Mouse (Mus musculus): ENCODE results near the gene Phb. TPM values are rescaled to one million over a fixed set of nuclear protein-coding genes. Genes with fewer than 3 reads are reported as not detected.
"Not testable (repeated sequence)": the region's sequence is repeated elsewhere in the genome, so short reads cannot be mapped to it uniquely, and the experiment has no call there.

Phb gene
- polyA plus RNA-seq, 1 experiment from 2014 or later, result 175 TPM

GRCm38 (mm10) chr11:95667177-95667576 is 420 bp downstream of the Phb start:
- peak overlapping the region; percentile 78 for H3K9ac ChIP-seq
- peaks cover 31% of the 10 kb centered on the region for H3K36me3 ChIP-seq
- H3K4me3 ChIP-seq, result peak overlapping the region; percentile 68
- WGBS, result 2% methylated on average over 11 of the region's 11 CpGs
- ATAC-seq (ENCODE audit: low FRiP score), result no peak
- H3K4me1 ChIP-seq (replicated peaks), result peaks cover 14% of the 10 kb centered on the region
- no peaks in the 10 kb centered on the region for H3K9me3 ChIP-seq
- H3K27me3 ChIP-seq, result no peaks in the 10 kb centered on the region
- H3K4me2 ChIP-seq, result peak overlapping the region; percentile 92
- 0 out of 2 replicates have a peak overlapping the region, but pooled peaks have one; percentile 19 for H3K27ac ChIP-seq

GRCm38 (mm10) chr11:95668086-95668485 is 1.3 kb downstream of the Phb start:
- H3K27me3 ChIP-seq; H3K9me3 ChIP-seq; ATAC-seq (ENCODE audit: low FRiP score); H3K4me3 ChIP-seq; H3K9ac ChIP-seq; H3K27ac ChIP-seq: not testable (repeated sequence)
- Histone ChIP-seq H3K4me1 (replicated peaks) (peaks cover 14% of the 10 kb centered on the region), H3K36me3 (peaks cover 37% of the 10 kb centered on the region), H3K4me2 (peak overlapping the region; percentile 92; the same call in 1 of the 2 replicates)
- WGBS, result 90% methylated on average over 7 of the region's 7 CpGs

DNA sequence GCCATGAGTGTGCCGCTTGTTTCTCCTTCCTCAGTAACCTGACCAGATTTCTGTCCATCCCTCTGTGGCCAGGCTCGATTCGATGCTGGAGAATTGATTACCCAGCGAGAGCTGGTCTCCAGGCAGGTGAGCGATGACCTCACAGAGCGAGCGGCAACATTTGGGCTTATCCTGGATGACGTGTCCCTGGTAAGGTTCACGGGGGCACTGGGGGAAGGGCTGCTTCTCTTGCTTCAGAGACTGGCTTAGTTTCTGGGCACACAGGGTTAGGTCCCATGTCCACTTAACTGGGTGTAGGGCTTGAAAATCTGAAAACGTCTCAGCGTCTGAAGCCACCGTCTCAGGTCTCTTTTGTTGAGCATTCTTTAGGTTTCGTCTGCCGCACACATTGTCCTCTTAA is 8.7 kb downstream of the Phb start:
- no peak overlapping the region for H3K4me3 ChIP-seq
- 91% methylated on average over 14 of the region's 14 CpGs for WGBS
- no peaks in the 10 kb centered on the region for H3K9me3 ChIP-seq
- H3K27ac ChIP-seq, result no peak overlapping the region
- no peak overlapping the region for H3K4me2 ChIP-seq
- no peaks in the 10 kb centered on the region for H3K27me3 ChIP-seq
- H3K36me3 ChIP-seq, result peaks cover 86% of the 10 kb centered on the region
- H3K9ac ChIP-seq, result no peak overlapping the region
- H3K4me1 ChIP-seq (replicated peaks), result peaks cover 12% of the 10 kb centered on the region
- no peak for ATAC-seq (ENCODE audit: low FRiP score)

DNA sequence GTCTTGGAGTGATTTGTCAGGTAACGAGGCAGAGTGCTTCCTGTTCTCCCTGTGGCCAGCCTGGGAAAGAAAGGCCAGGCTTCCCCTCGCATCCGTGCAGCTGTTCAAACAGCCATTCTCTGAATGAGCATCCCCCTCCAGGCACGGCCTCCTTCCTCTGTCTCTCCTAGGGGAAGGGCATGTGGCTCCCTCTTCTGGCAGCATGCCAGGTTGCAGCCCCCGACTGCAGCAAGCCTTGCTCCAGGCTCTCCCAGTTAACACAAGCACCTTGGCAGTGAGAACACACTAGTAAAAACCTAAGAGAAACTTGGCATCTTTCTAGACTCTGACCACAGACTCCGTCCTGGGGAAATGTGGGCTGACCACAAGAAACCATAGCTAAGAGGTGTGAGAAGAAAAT is 9.6 kb downstream of the Phb start:
- no peak overlapping the region for H3K4me3 ChIP-seq
- H3K4me1 ChIP-seq (replicated peaks), result peaks cover 12% of the 10 kb centered on the region
- H3K9ac ChIP-seq, result peak overlapping the region; percentile 49; the same call in 1 of the 2 replicates
- H3K9me3 ChIP-seq, result no peaks in the 10 kb centered on the region
- H3K36me3 ChIP-seq, result peaks cover 87% of the 10 kb centered on the region
- no peak overlapping the region for H3K4me2 ChIP-seq
- 23% methylated on average over 6 of the region's 6 CpGs for WGBS
- 0 out of 2 replicates have a peak, but pooled peaks have one; percentile 59 for ATAC-seq (ENCODE audit: low FRiP score)
- peak overlapping the region; percentile 48; the same call in 1 of the 2 replicates for H3K27ac ChIP-seq
- H3K27me3 ChIP-seq, result no peaks in the 10 kb centered on the region

GRCm38 (mm10) chr11:95677925-95678701 is 11.4 kb downstream of the Phb start:
- 92% methylated on average over 14 of the region's 14 CpGs for WGBS
- no peak overlapping the region for H3K4me2 ChIP-seq

DNA sequence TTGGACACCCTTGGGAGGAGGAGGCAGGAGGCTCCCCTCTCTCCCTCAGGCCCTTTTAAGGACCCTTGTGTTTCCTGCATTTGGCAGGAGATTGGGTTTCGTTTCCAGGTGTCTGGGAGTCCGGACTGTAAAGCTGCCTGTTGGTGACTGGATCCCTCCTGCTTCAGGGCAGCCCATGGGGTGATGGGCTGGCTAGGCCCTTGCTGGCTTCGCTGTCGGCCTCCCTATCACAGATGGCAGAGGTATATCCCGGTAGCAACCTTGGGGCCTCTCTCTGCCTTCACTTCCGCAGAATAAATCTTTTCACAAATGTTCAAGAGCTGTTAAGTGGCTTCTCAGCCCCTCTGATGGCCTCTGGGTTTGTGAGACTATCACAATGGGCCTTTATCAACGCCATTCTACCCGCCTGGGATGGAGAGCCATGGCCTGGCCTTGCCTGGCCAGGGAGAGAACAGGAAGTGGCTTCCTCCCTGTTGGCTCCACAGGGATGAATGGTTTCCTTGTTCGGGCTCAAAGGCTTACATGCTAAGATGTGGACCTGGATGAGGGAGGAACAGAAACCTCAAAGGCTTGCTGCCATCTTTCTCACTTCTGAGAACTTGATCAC is 15.3 kb downstream of the Phb start:
- Histone ChIP-seq H3K36me3 (peaks cover 49% of the 10 kb centered on the region), H3K4me1 (replicated peaks) (no peaks in the 10 kb centered on the region), H3K9me3 (no peaks in the 10 kb centered on the region), H3K27ac (0 out of 2 replicates have a peak overlapping the region, but pooled peaks have one; percentile 26), H3K9ac (peak overlapping the region; percentile 49), H3K27me3 (no peaks in the 10 kb centered on the region), H3K4me3 (no peak overlapping the region), H3K4me2 (no peak overlapping the region)
- 68% methylated on average over 9 of the region's 9 CpGs for WGBS
- no peak for ATAC-seq (ENCODE audit: low FRiP score)

More at GRCm38 (mm10) chr11:95677925-95678701, 11.4 kb downstream of the Phb start:
- Histone ChIP-seq H3K4me1 (replicated peaks) (peaks cover 12% of the 10 kb centered on the region), H3K9ac (no peak overlapping the region), H3K36me3 (peaks cover 82% of the 10 kb centered on the region), H3K27me3 (no peaks in the 10 kb centered on the region), H3K27ac (no peak overlapping the region), H3K4me3 (no peak overlapping the region), H3K9me3 (no peaks in the 10 kb centered on the region)
- ATAC-seq (ENCODE audit: low FRiP score), result no peak

GRCm38 (mm10) chr11:95682946-95683345 is 16.2 kb downstream of the Phb start:
- WGBS, result 83% methylated on average over 3 of the region's 3 CpGs
- H3K9me3 ChIP-seq, result no peaks in the 10 kb centered on the region
- peaks cover 40% of the 10 kb centered on the region for H3K36me3 ChIP-seq
- no peaks in the 10 kb centered on the region for H3K27me3 ChIP-seq
- H3K9ac ChIP-seq, result no peak overlapping the region
- no peak overlapping the region for H3K4me3 ChIP-seq
- no peak overlapping the region; the same call in 1 of the 2 replicates for H3K27ac ChIP-seq
- no peak overlapping the region for H3K4me2 ChIP-seq
- no peak for ATAC-seq (ENCODE audit: low FRiP score)
- no peaks in the 10 kb centered on the region for H3K4me1 ChIP-seq (replicated peaks)

DNA sequence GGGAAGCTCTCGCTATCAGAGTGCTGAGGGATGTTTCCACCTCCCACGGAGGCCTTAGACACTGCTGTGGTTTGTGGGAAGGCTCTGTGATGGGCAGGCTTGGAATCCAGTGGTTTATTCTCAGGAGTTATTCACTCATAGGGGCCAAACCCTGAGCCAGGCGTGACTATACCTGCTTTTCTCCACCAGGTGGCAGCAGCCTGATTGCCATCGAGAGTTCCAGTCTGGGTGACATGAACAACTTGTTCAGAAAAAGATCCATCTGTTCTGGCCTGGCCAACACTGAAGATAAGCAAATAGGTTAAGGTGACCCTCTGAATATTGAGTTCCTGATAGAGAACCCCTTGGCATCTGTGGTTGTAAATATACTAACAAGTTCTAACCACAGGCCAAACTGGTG is 19.3 kb downstream of the Phb start:
- no peaks in the 10 kb centered on the region for H3K9me3 ChIP-seq
- H3K27ac ChIP-seq, result no peak overlapping the region
- H3K4me2 ChIP-seq, result no peak overlapping the region
- no peak overlapping the region for H3K4me3 ChIP-seq
- H3K4me1 ChIP-seq (replicated peaks), result no peaks in the 10 kb centered on the region
- H3K27me3 ChIP-seq, result no peaks in the 10 kb centered on the region
- 4% methylated on average over 4 of the region's 4 CpGs for WGBS
- no peak overlapping the region for H3K9ac ChIP-seq
- peaks cover 14% of the 10 kb centered on the region for H3K36me3 ChIP-seq
- ATAC-seq (ENCODE audit: low FRiP score), result no peak; the same call in 1 of the 2 replicates

DNA sequence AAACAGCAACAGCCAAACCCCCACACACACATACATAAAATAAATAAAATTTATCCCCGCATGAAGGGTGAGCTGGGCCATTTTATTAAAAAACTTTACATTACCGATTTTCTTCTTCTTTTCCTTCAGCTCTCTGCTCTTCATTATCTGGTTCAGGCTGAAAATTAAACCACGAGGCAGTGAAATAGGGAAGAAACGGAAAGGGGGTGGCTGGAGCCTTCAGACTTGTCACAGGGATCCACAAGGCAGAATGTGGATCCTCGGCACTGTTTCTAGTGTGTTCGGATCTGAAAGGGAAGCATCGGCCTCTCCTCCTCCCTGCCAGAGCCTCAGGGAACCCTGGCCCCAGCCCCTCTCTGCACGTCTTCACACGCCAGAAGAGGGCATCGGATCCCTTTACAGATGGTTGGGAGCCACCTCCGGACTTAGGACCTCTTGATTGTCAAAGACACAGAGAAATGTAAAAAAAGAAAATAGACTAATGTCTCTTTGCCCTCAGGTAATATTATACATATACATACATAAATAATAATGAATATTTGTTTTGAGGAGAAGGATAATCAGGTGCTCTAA is 20.4 kb downstream of the Phb start:
- no peak overlapping the region for H3K9ac ChIP-seq
- no peak overlapping the region for H3K27ac ChIP-seq
- H3K4me1 ChIP-seq (replicated peaks), result no peaks in the 10 kb centered on the region
- no peaks in the 10 kb centered on the region for H3K27me3 ChIP-seq
- ATAC-seq (ENCODE audit: low FRiP score), result no peak
- H3K36me3 ChIP-seq, result peaks cover 3% of the 10 kb centered on the region; the same call in 1 of the 2 replicates
- 46% methylated on average over 11 of the region's 11 CpGs for WGBS
- H3K4me3 ChIP-seq, result no peak overlapping the region
- no peaks in the 10 kb centered on the region for H3K9me3 ChIP-seq
- no peak overlapping the region for H3K4me2 ChIP-seq

DNA sequence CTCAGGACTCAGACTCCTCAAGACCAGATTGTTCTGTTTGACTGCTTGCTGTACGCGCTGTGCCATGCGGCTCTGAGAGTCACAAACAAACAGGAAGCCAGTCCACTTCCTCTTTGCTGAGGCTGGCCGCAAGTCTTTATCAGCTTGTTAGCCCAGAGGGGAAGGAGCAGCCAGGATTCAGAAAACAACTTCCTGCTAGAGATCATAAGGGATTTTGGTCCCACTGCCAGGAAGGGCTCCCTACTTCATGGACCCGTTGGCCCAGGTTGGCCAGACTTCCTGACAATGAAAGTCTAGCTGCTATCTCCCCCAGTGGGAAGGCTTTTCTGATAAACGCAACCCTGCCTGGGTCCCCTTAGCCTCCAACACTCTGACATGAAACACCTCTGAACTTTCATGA is 21.8 kb downstream of the Phb start:
- H3K27ac ChIP-seq, result no peak overlapping the region
- WGBS, result 87% methylated on average over 6 of the region's 6 CpGs
- no peaks in the 10 kb centered on the region for H3K4me1 ChIP-seq (replicated peaks)
- no peaks in the 10 kb centered on the region for H3K9me3 ChIP-seq
- no peak overlapping the region for H3K4me3 ChIP-seq
- no peak for ATAC-seq (ENCODE audit: low FRiP score)
- H3K4me2 ChIP-seq, result no peak overlapping the region
- no peaks in the 10 kb centered on the region for H3K27me3 ChIP-seq
- H3K9ac ChIP-seq, result no peak overlapping the region
- H3K36me3 ChIP-seq, result no peaks in the 10 kb centered on the region

DNA sequence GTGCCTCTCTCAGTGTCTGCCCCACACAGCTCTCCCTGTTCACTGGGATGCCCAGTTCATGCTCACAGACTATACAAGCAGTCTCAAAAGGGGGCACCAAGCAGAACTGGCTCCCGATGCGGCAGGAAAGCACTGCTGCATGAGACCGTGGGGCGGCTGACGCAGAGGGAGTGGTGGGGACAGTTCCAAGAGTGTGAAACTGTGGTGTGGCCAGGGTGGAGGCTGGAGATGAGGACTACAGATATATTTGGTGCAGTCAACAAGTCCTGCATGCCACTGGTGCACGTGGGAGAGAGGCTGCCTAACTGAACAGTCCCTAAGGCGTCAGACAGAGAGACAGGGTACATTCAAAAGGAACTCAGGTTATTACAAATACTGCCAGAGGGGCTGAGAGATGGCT is 22.2 kb downstream of the Phb start:
- no peak for ATAC-seq (ENCODE audit: low FRiP score)
- Histone ChIP-seq H3K9me3 (no peaks in the 10 kb centered on the region), H3K27ac (no peak overlapping the region), H3K27me3 (no peaks in the 10 kb centered on the region), H3K4me3 (no peak overlapping the region), H3K4me1 (replicated peaks) (no peaks in the 10 kb centered on the region), H3K9ac (no peak overlapping the region), H3K4me2 (no peak overlapping the region), H3K36me3 (no peaks in the 10 kb centered on the region)
- WGBS, result 74% methylated on average over 7 of the region's 7 CpGs

- no peak for ATAC-seq (ENCODE audit: low FRiP score)
These were observed 22.8 kb downstream of the Phb start for GRCm38 (mm10) chr11:95689544-95689943.

More at GRCm38 (mm10) chr11:95689544-95689943, 22.8 kb downstream of the Phb start:
- H3K36me3 ChIP-seq, result no peaks in the 10 kb centered on the region
- no peak overlapping the region for H3K4me2 ChIP-seq
- no peaks in the 10 kb centered on the region for H3K27me3 ChIP-seq
- no peak overlapping the region for H3K4me3 ChIP-seq
- 91% methylated on average over 3 of the region's 3 CpGs for WGBS
- H3K27ac ChIP-seq, result no peak overlapping the region
- no peaks in the 10 kb centered on the region for H3K9me3 ChIP-seq
- no peaks in the 10 kb centered on the region for H3K4me1 ChIP-seq (replicated peaks)
- H3K9ac ChIP-seq, result no peak overlapping the region

Data from hindbrain, embryonic 13.5 days (tissue).